In genomic region chr16:90322850-90323528, GRCm38 (mm10) we compare ENCODE assay signal across 8 mouse cellular contexts. TPM values are rescaled to one million over a fixed set of nuclear protein-coding genes. Genes with fewer than 3 reads are reported as not detected.
A peak's percentile ranks its signal among the peaks of the same experiment; 100 is the strongest.
DNase-seq lines count a peak whose midpoint lies in the region; ATAC-seq and TF ChIP-seq lines count a peak whose summit lies in the region.

No protein-coding gene starts in this region.

- H3K4me1 ChIP-seq in heart, postnatal 0 days (ENCODE audit: control insufficient read depth, insufficient read depth): no peaks in the 10 kb centered on the region
- no peaks in the 10 kb centered on the region for H3K4me1 ChIP-seq in liver, embryonic 13.5 days (replicated peaks)
- H3K4me1 ChIP-seq in neural tube, embryonic 13.5 days (replicated peaks): no peaks in the 10 kb centered on the region

- peak; percentile 97 for ATAC-seq in CD4-positive, CD25-positive, alpha-beta regulatory T cell, adult 4 months
- ATAC-seq in erythroid progenitor cell, adult 5-6 weeks (replicated peaks; ENCODE audit: low FRiP score, poor library complexity, severe bottlenecking): 0 out of 2 replicates have a peak, but pooled peaks have one; percentile 39
- ATAC-seq in heart, postnatal 0 days (ENCODE audit: insufficient read depth, low read depth): peak; percentile 39; the same call in 1 of the 2 replicates
- 0 out of 2 replicates have a peak, but pooled peaks have one; percentile 29 for ATAC-seq in liver, embryonic 13.5 days (ENCODE audit: low read depth)
- peak; percentile 85 for ATAC-seq in neural tube, embryonic 13.5 days (ENCODE audit: low read depth)

- DNase-seq in brain, embryonic 14.5 days (ENCODE audit: low read depth): peak; percentile 91
- DNase-seq in heart, postnatal 0 days (ENCODE audit: low spot score): peak; percentile 56
- peak; percentile 85 to 93 for DNase-seq in kidney, postnatal 25 days
- peak; percentile 29 for DNase-seq in liver, embryonic 13.5 days
- DNase-seq in telencephalon, adult 2 months (ENCODE audit: low read depth, low spot score): peak; percentile 62

- no peak overlapping the region for H3K27ac ChIP-seq in heart, postnatal 0 days (ENCODE audit: low read depth)
- H3K27ac ChIP-seq in liver, embryonic 13.5 days: no peak overlapping the region
- H3K27ac ChIP-seq in neural tube, embryonic 13.5 days (replicated peaks): no peak overlapping the region

- no peak for TF ChIP-seq EP300 in heart, postnatal 0 days (IDR thresholded peaks at IDR 0.05; ENCODE audit: low read depth)

- TF ChIP-seq CTCF in brain, embryonic 14.5 days (IDR thresholded peaks at IDR 0.05; ENCODE audit: borderline replicate concordance, extremely low read depth, insufficient read depth, insufficient read length): peak; percentile 87
- TF ChIP-seq CTCF in heart, postnatal 0 days (IDR thresholded peaks at IDR 0.05; ENCODE audit: low read depth): peak; percentile 85

- 31% methylated on average over 8 of the region's 8 CpGs for WGBS in heart, postnatal 0 days
- 26% methylated on average over 8 of the region's 8 CpGs for WGBS in liver, embryonic 13.5 days (ENCODE audit: insufficient replicate concordance)
- 35% methylated on average over 8 of the region's 8 CpGs for WGBS in neural tube, embryonic 13.5 days

- H3K4me2 ChIP-seq in heart, postnatal 0 days (ENCODE audit: low read depth, low read length): no peak overlapping the region
- no peak overlapping the region for H3K4me2 ChIP-seq in liver, embryonic 13.5 days
- no peak overlapping the region for H3K4me2 ChIP-seq in neural tube, embryonic 13.5 days

- H3K9ac ChIP-seq in heart, postnatal 0 days (replicated peaks; ENCODE audit: low read depth, low read length): no peak overlapping the region
- no peak overlapping the region for H3K9ac ChIP-seq in liver, embryonic 13.5 days
- no peak overlapping the region for H3K9ac ChIP-seq in neural tube, embryonic 13.5 days

- no peaks in the 10 kb centered on the region for H3K27me3 ChIP-seq in heart, postnatal 0 days (ENCODE audit: control insufficient read depth, insufficient read depth, low read length)
- H3K27me3 ChIP-seq in liver, embryonic 13.5 days: no peaks in the 10 kb centered on the region
- H3K27me3 ChIP-seq in neural tube, embryonic 13.5 days: no peaks in the 10 kb centered on the region

- no peak for TF ChIP-seq POLR2A in brain, embryonic 14.5 days (IDR thresholded peaks at IDR 0.05; ENCODE audit: borderline replicate concordance, extremely low read depth, insufficient read depth, insufficient read length, poor library complexity, severe bottlenecking)

- H3K4me3 ChIP-seq in heart, postnatal 0 days (ENCODE audit: low read depth, low read length): no peak overlapping the region
- H3K4me3 ChIP-seq in liver, embryonic 13.5 days (replicated peaks): no peak overlapping the region
- H3K4me3 ChIP-seq in neural tube, embryonic 13.5 days: no peak overlapping the region

- no peaks in the 10 kb centered on the region for H3K36me3 ChIP-seq in heart, postnatal 0 days (replicated peaks; ENCODE audit: control insufficient read depth, insufficient read depth, low read length)
- H3K36me3 ChIP-seq in liver, embryonic 13.5 days: no peaks in the 10 kb centered on the region
- no peaks in the 10 kb centered on the region for H3K36me3 ChIP-seq in neural tube, embryonic 13.5 days

- H3K9me3 ChIP-seq in heart, postnatal 0 days (replicated peaks; ENCODE audit: control insufficient read depth, low read length): no peaks in the 10 kb centered on the region
- no peaks in the 10 kb centered on the region for H3K9me3 ChIP-seq in liver, embryonic 13.5 days (replicated peaks)
- H3K9me3 ChIP-seq in neural tube, embryonic 13.5 days: no peaks in the 10 kb centered on the region

RNA-seq across cellular contexts. Expression of gene Scaf4, which starts 38.7 kb away (rescaled TPM):
- polyA plus RNA-seq in CD4-positive, CD25-positive, alpha-beta regulatory T cell, adult 4 months (2017; shearing (Covaris generic)): 10 to 100 TPM in 1 of 2 experiments, 1 to 10 TPM in 1; 9.9 to 11.4 TPM
- 52.6 and 61.2 TPM in 2 replicates for polyA plus RNA-seq in brain, embryonic 14.5 days (2012; rRNA removed)
- total RNA-seq in erythroid progenitor cell, adult 5-6 weeks (2015; ENCODE audit: low replicate concordance): 68.8 and 85.9 TPM in 2 replicates
- 20.0 and 31.0 TPM in 2 replicates for total RNA-seq in erythroid progenitor cell, adult 5-6 weeks (2017; ENCODE audit: low replicate concordance)
- total RNA-seq in heart, postnatal 0 days (2014; rRNA removed; ENCODE audit: low replicate concordance): 3.9 and 15.7 TPM in 2 replicates
- 8.7 and 9.5 TPM in 2 replicates for polyA plus RNA-seq in heart, postnatal 0 days (2015; fragmentation: Nextera tagmentation; extraction: Ambion mirVana)
- 9.8 and 13.0 TPM in 2 replicates for polyA plus RNA-seq in liver, embryonic 13.5 days (2015; fragmentation: Nextera tagmentation; extraction: Ambion mirVana)
- 26.4 and 30.3 TPM in 2 replicates for polyA plus RNA-seq in neural tube, embryonic 13.5 days (2015; fragmentation: Nextera tagmentation; extraction: Ambion mirVana)

Comparison
In these comparisons a context has a peak if more than half of its experiments do, and no peak if none do; other contexts are left out.
1. ATAC-seq: peak in every context shown above with its lines; median percentile 97 in CD4-positive, CD25-positive, alpha-beta regulatory T cell, adult 4 months; 85 in neural tube, embryonic 13.5 days; 39 in erythroid progenitor cell, adult 5-6 weeks; 39 in heart, postnatal 0 days; 29 in liver, embryonic 13.5 days.
2. DNase-seq: peak in every context shown above with its lines; median percentile 91 in brain, embryonic 14.5 days; 89 in kidney, postnatal 25 days; 62 in telencephalon, adult 2 months; 56 in heart, postnatal 0 days; 29 in liver, embryonic 13.5 days.